Mouse (Mus musculus): ENCODE measurements around the gene Gli3. TPM values are rescaled to one million over a fixed set of nuclear protein-coding genes. Genes with fewer than 3 reads are reported as not detected.
A peak's percentile ranks its signal among the peaks of the same experiment; 100 is the strongest.

Gli3 gene
- polyA plus RNA-seq, 1 experiment from 2014 or later = 0.29 TPM

DNA sequence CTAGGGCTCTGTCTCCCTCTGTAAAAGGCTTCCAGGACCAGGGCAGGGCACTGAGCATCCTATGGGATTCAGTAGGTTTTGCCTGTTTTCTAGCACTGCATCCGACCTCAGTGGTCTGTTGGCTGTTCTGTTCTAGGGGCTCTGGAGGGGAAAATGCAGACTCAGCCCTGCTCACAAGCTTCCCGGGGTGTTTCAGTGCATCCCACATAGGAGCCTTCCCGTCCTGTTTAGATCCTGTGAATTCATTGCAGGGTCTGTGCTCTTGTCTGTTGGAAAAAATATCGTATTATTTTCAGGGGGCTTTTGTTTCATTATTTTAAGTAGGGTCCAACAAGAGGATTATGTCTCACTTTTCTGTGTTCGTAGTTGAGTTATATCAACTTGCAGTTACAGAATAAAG lies 139.1 kb downstream of the Gli3 start:
- no peak for ATAC-seq (ENCODE audit: insufficient read depth)
- Histone ChIP-seq H3K27me3 (no peaks in the 10 kb centered on the region), H3K4me2 (no peak overlapping the region), H3K9me3 (replicated peaks) (no peaks in the 10 kb centered on the region), H3K9ac (no peak overlapping the region), H3K4me1 (replicated peaks) (no peaks in the 10 kb centered on the region), H3K27ac (replicated peaks) (no peak overlapping the region), H3K36me3 (replicated peaks) (no peaks in the 10 kb centered on the region), H3K4me3 (replicated peaks) (no peak overlapping the region)
- WGBS (ENCODE audit: insufficient replicate concordance) = 53% methylated on average over 5 of the region's 5 CpGs

DNA sequence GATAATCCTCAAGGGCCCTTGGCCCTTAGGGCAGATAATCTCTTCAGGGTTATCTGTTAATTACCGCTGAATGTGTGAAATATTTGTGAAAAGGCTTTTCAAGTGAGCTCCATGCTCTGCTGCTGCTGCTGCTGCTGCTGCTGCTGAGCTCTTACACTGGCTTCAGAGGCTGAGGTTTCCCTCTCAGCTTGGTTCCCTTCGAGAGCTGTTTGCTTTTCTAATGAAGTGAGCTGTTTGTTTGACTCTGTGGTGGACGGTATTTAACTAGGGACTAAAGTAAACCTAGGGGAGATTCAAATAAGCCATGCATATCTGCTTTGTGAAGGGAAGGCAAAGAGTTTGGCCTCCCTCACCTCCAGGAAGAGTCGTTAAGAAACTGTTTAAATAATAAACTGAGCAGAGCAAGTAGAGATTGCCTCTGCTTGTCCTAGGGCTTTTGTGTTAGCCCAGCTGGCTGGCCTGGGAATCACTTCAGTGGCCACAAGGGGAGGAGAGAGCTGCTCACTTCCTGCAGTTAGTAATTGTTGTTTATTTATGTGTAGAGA lies 139.7 kb downstream of the Gli3 start:
- ATAC-seq (ENCODE audit: insufficient read depth) = no peak
- WGBS (ENCODE audit: insufficient replicate concordance) = 34% methylated on average over 4 of the region's 4 CpGs
- Histone ChIP-seq H3K4me2 (no peak overlapping the region), H3K9ac (no peak overlapping the region), H3K4me1 (replicated peaks) (no peaks in the 10 kb centered on the region), H3K27me3 (no peaks in the 10 kb centered on the region), H3K27ac (replicated peaks) (no peak overlapping the region), H3K36me3 (replicated peaks) (no peaks in the 10 kb centered on the region), H3K4me3 (replicated peaks) (no peak overlapping the region), H3K9me3 (replicated peaks) (no peaks in the 10 kb centered on the region)

DNA sequence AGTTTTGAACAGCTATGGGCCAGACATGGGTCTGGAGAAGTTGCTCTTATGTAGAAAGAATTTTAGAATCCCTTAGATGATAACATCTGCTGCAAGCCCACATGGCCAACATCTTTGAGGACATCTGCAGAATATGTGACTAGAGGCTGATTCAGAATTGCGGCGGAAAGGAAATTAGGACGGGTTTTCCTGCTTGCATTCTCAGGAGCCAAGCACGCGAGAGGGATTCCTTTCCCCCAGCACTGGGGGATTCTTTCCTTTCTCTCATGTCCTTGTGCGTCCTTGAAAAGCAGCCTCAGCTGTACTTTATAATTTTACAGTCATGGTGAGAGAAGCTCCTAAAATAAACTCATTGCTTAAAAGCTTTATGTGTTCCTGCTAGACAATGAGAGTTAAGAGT lies 141.0 kb downstream of the Gli3 start:
- no peaks in the 10 kb centered on the region for H3K4me1 ChIP-seq (replicated peaks)
- 55% methylated on average over 6 of the region's 6 CpGs for WGBS (ENCODE audit: insufficient replicate concordance)
- no peak overlapping the region for H3K4me3 ChIP-seq (replicated peaks)
- no peaks in the 10 kb centered on the region for H3K36me3 ChIP-seq (replicated peaks)
- no peak for ATAC-seq (ENCODE audit: insufficient read depth)
- H3K9me3 ChIP-seq (replicated peaks) = no peaks in the 10 kb centered on the region
- H3K4me2 ChIP-seq = no peak overlapping the region
- H3K9ac ChIP-seq = no peak overlapping the region
- H3K27ac ChIP-seq (replicated peaks) = no peak overlapping the region
- no peaks in the 10 kb centered on the region for H3K27me3 ChIP-seq

DNA sequence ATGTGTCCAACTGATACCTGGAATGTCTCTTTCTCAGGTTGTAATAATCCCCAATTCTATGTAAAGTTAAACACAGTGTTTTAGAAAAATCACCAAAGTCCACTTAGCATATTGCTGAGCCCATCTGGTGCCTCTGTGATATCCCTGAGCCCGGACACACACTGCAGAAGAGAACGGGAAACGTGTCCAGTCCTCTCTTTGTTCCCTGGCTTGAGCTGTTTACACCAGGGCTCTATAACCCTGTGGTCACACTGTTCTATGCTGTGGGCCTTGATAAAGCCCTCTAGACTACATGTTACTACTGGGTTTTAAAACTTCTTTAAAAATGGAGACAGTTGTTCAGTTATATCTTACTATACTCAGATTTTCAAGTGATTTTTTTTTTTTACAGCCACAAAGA lies 154.4 kb downstream of the Gli3 start:
- WGBS (ENCODE audit: insufficient replicate concordance) = 51% methylated on average over 3 of the region's 3 CpGs
- Histone ChIP-seq H3K9me3 (replicated peaks) (no peaks in the 10 kb centered on the region), H3K9ac (no peak overlapping the region), H3K27ac (replicated peaks) (no peak overlapping the region), H3K4me1 (replicated peaks) (no peaks in the 10 kb centered on the region), H3K4me3 (replicated peaks) (no peak overlapping the region), H3K36me3 (replicated peaks) (no peaks in the 10 kb centered on the region), H3K27me3 (no peaks in the 10 kb centered on the region), H3K4me2 (no peak overlapping the region)
- no peak for ATAC-seq (ENCODE audit: insufficient read depth)

DNA sequence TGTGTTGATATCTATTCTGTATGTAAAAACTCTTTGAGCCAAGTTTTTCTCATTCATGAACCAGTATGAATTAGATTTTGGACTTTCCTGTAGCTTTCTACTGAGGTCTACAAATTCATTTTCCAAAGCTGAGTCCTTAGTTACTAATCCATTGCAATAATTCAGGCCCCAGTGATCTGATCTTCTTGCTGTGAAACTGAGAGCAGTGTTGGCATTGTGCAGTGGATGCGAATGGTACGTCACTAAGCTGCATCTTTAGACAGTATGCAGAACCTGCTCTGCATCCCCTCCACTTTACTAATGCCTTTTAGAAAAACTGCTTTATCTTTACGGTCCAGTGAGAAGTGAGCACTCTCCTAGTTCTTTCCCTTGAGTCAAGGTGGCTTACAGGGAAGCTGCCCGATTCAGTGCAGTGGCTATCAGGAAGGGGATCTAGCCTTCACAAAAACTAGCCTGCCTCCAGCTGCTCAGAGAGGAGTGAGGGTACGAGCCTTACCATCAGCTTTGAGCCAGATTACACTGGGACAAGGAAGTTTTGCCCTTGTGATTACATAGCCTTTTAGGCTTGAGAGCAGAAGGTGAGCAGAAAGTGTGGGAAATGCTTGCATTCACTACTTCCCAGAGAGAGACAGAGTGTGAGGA lies 155.1 kb downstream of the Gli3 start:
- no peak for ATAC-seq (ENCODE audit: insufficient read depth)
- Histone ChIP-seq H3K36me3 (replicated peaks) (no peaks in the 10 kb centered on the region), H3K4me3 (replicated peaks) (no peak overlapping the region), H3K27me3 (no peaks in the 10 kb centered on the region), H3K4me1 (replicated peaks) (no peaks in the 10 kb centered on the region), H3K9ac (no peak overlapping the region), H3K4me2 (no peak overlapping the region), H3K9me3 (replicated peaks) (no peaks in the 10 kb centered on the region), H3K27ac (replicated peaks) (no peak overlapping the region)
- 51% methylated on average over 5 of the region's 5 CpGs for WGBS (ENCODE audit: insufficient replicate concordance)

DNA sequence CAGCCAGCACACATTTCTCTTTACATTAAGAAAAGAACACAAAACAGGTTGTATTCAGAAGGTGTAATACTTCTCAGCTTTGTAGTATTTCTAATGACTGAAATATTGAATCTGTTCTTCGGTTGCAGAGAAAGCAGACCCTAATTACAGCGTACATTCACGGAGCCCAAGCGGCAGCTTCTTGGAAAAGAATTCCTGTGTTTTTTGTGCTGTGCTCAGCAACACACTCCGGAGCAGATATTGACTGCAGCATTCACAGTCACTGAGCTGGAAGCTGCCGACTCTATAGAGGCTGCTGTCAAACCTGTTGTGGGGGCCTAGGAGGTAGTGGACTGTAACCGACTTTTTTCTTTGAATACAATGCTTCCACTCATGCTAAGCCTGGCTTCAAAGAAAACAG lies 158.0 kb downstream of the Gli3 start:
- Histone ChIP-seq H3K9me3 (replicated peaks) (no peaks in the 10 kb centered on the region), H3K4me3 (replicated peaks) (no peak overlapping the region), H3K27ac (replicated peaks) (no peak overlapping the region), H3K27me3 (no peaks in the 10 kb centered on the region), H3K4me1 (replicated peaks) (no peaks in the 10 kb centered on the region), H3K9ac (no peak overlapping the region), H3K4me2 (no peak overlapping the region), H3K36me3 (replicated peaks) (no peaks in the 10 kb centered on the region)
- 72% methylated on average over 7 of the region's 7 CpGs for WGBS (ENCODE audit: insufficient replicate concordance)
- no peak for ATAC-seq (ENCODE audit: insufficient read depth)

DNA sequence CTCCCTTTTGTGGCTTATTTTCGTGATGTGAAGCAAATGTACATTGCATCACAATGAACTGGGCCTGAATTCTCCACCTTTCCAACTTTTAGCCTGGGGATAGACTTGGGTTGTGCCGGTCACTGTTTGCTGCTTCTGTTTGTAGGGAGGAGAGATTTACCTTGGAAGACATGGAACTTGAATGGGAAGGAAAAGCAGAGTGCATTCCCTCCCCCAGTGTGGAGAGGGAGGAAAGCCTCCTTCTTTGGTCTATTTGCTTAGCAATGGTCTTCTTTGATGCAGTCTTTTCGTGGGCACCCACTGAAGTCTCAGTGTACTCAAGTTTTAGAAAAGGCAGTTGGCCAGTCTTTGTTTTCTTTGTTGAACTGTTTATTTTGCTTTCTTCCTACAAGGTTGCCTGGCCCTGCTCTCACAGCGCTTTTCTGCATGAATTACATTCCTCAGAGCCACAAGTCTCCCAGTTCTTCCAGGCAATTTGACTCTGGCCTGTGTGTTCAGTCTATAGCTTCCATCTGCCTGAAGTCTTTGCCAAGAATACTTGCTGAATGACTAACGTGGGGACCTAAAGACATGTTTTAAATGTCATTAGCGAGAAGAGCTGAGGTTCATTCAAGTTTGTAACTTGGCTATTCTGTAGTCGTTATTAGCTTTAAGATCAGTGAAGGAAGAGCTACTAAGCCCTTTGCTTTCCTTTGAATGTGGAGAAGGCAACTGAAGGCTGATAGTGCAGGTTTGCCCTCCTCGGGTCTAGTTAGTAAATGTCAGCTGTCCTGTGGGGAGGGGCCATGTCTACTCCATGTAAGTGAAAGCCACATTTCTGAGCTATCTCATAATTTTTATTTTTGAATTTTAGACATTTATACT lies 161.7 kb downstream of the Gli3 start:
- no peak overlapping the region for H3K9ac ChIP-seq
- no peak overlapping the region for H3K27ac ChIP-seq (replicated peaks)
- H3K36me3 ChIP-seq (replicated peaks) = no peaks in the 10 kb centered on the region
- no peaks in the 10 kb centered on the region for H3K27me3 ChIP-seq
- H3K4me3 ChIP-seq (replicated peaks) = no peak overlapping the region
- H3K4me1 ChIP-seq (replicated peaks) = no peaks in the 10 kb centered on the region
- WGBS (ENCODE audit: insufficient replicate concordance) = 46% methylated on average over 8 of the region's 8 CpGs
- H3K4me2 ChIP-seq = no peak overlapping the region
- H3K9me3 ChIP-seq (replicated peaks) = no peaks in the 10 kb centered on the region
- no peak for ATAC-seq (ENCODE audit: insufficient read depth)

DNA sequence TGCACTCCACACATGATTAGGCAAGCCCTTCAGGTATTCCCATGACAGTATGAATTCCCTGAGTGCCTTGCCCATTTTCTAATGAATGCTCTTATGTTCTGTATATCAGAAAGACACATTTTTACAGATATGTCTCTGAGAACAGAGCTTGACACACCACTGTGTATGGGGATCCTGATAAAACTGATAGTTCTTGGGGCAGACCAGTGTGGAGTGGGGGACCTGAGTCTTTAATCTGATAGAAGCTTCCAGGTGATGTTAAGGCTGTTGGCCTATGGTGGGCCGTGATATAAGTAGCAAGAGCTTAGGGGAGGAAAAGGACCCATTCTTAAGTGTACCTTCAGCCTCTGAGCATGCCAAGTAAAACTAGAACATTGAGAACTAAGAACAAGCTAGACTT lies 178.5 kb downstream of the Gli3 start:
- no peak overlapping the region for H3K27ac ChIP-seq (replicated peaks)
- 55% methylated on average over 1 of the region's 1 CpGs for WGBS (ENCODE audit: insufficient replicate concordance)

DNA sequence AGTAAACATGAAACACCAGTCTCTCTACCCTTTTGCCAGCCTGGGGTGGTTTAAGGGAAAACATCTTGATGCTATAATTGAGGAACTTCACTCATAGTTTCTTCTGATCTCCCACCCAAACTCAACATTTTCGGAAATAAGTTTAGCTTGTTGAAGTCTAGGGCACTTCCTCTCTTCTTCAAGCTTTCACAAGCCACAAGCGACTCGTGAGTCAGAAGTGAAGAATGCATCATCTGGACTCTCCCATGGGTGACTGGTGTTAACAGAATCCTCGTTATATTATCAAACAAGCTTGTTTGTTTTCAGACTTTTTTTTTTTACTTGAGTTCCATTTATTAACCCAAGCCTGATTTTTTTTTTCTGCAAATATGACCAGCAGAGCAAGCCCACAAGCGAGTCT lies 197.5 kb downstream of the Gli3 start:
- Histone ChIP-seq H3K4me3 (replicated peaks) (no peak overlapping the region), H3K9me3 (replicated peaks) (no peaks in the 10 kb centered on the region), H3K4me2 (no peak overlapping the region), H3K36me3 (replicated peaks) (no peaks in the 10 kb centered on the region), H3K27ac (replicated peaks) (no peak overlapping the region), H3K27me3 (no peaks in the 10 kb centered on the region; the same call in 1 of the 2 replicates), H3K9ac (no peak overlapping the region), H3K4me1 (replicated peaks) (no peaks in the 10 kb centered on the region)
- ATAC-seq (ENCODE audit: insufficient read depth) = no peak
- 45% methylated on average over 5 of the region's 5 CpGs for WGBS (ENCODE audit: insufficient replicate concordance)

More for the DNA sequence above, 178.5 kb downstream of the Gli3 start:
- Histone ChIP-seq H3K9me3 (replicated peaks) (no peaks in the 10 kb centered on the region), H3K9ac (no peak overlapping the region), H3K27me3 (no peaks in the 10 kb centered on the region), H3K4me3 (replicated peaks) (no peak overlapping the region), H3K4me2 (no peak overlapping the region), H3K36me3 (replicated peaks) (no peaks in the 10 kb centered on the region), H3K4me1 (replicated peaks) (no peaks in the 10 kb centered on the region)
- ATAC-seq (ENCODE audit: insufficient read depth) = peak; percentile 28; the same call in 1 of the 2 replicates

DNA sequence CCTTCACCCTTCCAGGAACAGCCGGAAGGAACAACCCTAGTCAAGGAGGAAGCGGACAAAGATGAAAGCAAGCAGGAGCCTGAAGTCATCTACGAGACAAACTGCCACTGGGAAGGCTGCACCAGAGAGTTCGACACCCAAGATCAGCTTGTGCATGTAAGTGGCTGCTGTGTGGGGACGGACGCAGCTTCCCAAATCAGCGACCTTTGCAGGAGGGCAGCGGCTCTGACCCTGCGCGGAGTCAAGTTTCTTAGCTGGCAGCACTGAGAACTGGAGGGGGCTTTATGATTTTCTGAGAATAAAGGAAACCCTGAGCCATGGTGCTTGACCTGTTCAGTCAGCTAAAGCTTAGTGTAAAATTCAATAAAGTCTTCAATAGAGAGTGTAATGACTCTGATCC lies 199.3 kb downstream of the Gli3 start:
- no peak overlapping the region for H3K4me2 ChIP-seq
- H3K27me3 ChIP-seq = no peaks in the 10 kb centered on the region; the same call in 1 of the 2 replicates
- no peaks in the 10 kb centered on the region for H3K9me3 ChIP-seq (replicated peaks)
- 75% methylated on average over 10 of the region's 10 CpGs for WGBS (ENCODE audit: insufficient replicate concordance)
- no peaks in the 10 kb centered on the region for H3K36me3 ChIP-seq (replicated peaks)
- H3K4me3 ChIP-seq (replicated peaks) = no peak overlapping the region
- H3K9ac ChIP-seq = no peak overlapping the region
- no peaks in the 10 kb centered on the region for H3K4me1 ChIP-seq (replicated peaks)
- H3K27ac ChIP-seq (replicated peaks) = no peak overlapping the region
- ATAC-seq (ENCODE audit: insufficient read depth) = no peak

DNA sequence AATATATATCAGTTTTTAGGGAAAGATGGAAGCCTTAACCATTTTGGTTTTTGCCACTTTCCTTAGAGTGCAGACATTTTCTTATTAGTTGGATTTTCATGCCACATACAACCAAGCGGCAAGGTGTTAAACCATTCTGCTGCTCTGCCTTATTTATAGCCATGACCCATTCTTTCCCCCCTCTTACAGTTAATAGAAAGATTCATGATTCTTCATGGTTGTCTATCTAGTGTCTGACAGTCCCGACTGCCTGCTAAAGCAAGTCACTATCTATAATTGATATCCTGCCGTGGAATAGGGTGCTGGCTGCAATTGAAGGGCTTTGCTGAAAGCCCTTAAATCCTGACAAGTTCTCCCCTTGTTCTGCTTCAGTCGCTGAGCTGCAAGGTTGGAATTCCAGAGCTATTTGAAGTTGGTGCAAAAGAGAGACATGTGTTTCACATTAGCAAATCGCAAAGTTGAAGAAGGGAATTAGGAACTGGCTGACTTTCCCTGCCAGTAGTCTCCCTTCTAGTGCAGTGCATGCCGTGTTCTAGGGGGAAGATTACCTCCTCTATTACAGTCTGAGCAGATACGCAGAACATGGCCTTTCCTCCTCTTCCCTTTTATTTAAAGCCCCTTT lies 201.7 kb downstream of the Gli3 start:
- Histone ChIP-seq H3K36me3 (replicated peaks) (no peaks in the 10 kb centered on the region), H3K27ac (replicated peaks) (no peak overlapping the region), H3K4me1 (replicated peaks) (no peaks in the 10 kb centered on the region), H3K27me3 (no peaks in the 10 kb centered on the region; the same call in 1 of the 2 replicates), H3K4me2 (no peak overlapping the region), H3K9me3 (replicated peaks) (no peaks in the 10 kb centered on the region), H3K9ac (no peak overlapping the region), H3K4me3 (replicated peaks) (no peak overlapping the region)
- WGBS (ENCODE audit: insufficient replicate concordance) = 58% methylated on average over 7 of the region's 7 CpGs
- no peak for ATAC-seq (ENCODE audit: insufficient read depth)

All from liver, embryonic 15.5 days (tissue).